Mouse (Mus musculus) stomach, postnatal 0 days (tissue): ENCODE data around the gene Pfkm.

Source experiments
- CTCF ChIP-seq: IDR thresholded peaks from 2 replicates; pipeline ENCODE4 v1.5.1; 2016; ENCODE audit warnings: antibody characterized with exemption, low read depth, mild to moderate bottlenecking, moderate library complexity
- EP300 ChIP-seq: optimal IDR thresholded peaks from 2 replicates; pipeline ENCODE3; 2016; ENCODE audit warnings: antibody characterized with exemption

GRCm38 (mm10) chr15:98065881-98066280 is 26.5 kb upstream of the Pfkm start:
- TF ChIP-seq CTCF, result no peak
- TF ChIP-seq EP300, result no peak
